Mouse (Mus musculus) MEL (cell line): ENCODE measurements around the gene Riok2.

Experiments used
- CHD2 ChIP-seq: IDR thresholded peaks from 2 replicates; pipeline ENCODE4 v1.6.1; 2011; ENCODE audit warnings: low read length, improper control_type of control experiment
- CTCF ChIP-seq, 3 experiments: IDR thresholded peaks in 2 of 3; conservative IDR thresholded peaks in 1 of 3; 2 replicates each; pipeline ENCODE4 v1.5.1; 2011 to 2012; ENCODE audit warnings: low read length in 3 of 3, low read depth in 2 of 3, mild to moderate bottlenecking in 2 of 3, improper control_type of control experiment in 1 of 3, inconsistent platforms in 1 of 3, mixed read lengths in 1 of 3, moderate library complexity in 1 of 3; ENCODE audit not compliant: control insufficient read depth in 1 of 3, insufficient read depth in 1 of 3, poor library complexity in 1 of 3, severe bottlenecking in 1 of 3
- EP300 ChIP-seq, 2 experiments: IDR thresholded peaks; 2 replicates each; pipeline ENCODE4 v1.6.1; 2011; ENCODE audit warnings: improper control_type of control experiment in 2 of 2, low read length in 2 of 2, low read depth in 1 of 2, mild to moderate bottlenecking in 1 of 2
- MEF2A ChIP-seq: IDR thresholded peaks from 2 replicates; pipeline ENCODE4 v1.6.1; 2014; ENCODE audit warnings: low read depth, mild to moderate bottlenecking, inconsistent platforms, low read length, improper control_type of control experiment; ENCODE audit not compliant: poor library complexity, insufficient replicate concordance, severe bottlenecking; ENCODE audit errors: extremely low read depth
- POLR2A ChIP-seq, 2 experiments: IDR thresholded peaks; 2 replicates each; pipeline ENCODE4 v1.6.1; 2011 to 2012; ENCODE audit warnings: low read length in 2 of 2, mild to moderate bottlenecking in 2 of 2, control low read depth in 1 of 2, improper control_type of control experiment in 1 of 2, low read depth in 1 of 2, moderate library complexity in 1 of 2; ENCODE audit not compliant: control insufficient read depth in 1 of 2, insufficient read depth in 1 of 2, poor library complexity in 1 of 2
- TBP ChIP-seq: IDR thresholded peaks from 2 replicates; pipeline ENCODE4 v1.8.0; 2011; ENCODE audit warnings: low read depth, low read length, improper control_type of control experiment

- TF ChIP-seq CHD2, result no peak
- peak in 2 of 3 experiments; percentile 14 to 40; a peak in 2 of 6 replicates for TF ChIP-seq CTCF (IDR thresholded peaks at IDR 0.05 in 2 of 3, conservative IDR thresholded peaks at IDR 0.05 in 1 of 3; ENCODE audit: control insufficient read depth in 1 of 3, insufficient read depth in 1 of 3, low read depth in 2 of 3, low read length in 3 of 3, poor library complexity in 1 of 3, severe bottlenecking in 1 of 3)
- TF ChIP-seq MEF2A, result no peak
- no peak for TF ChIP-seq POLR2A (IDR thresholded peaks at IDR 0.05; ENCODE audit: control insufficient read depth in 1 of 2, insufficient read depth in 1 of 2, low read depth in 1 of 2, low read length in 2 of 2, poor library complexity in 1 of 2)
- no peak for TF ChIP-seq EP300 (IDR thresholded peaks at IDR 0.05; ENCODE audit: low read depth in 1 of 2, low read length in 2 of 2)
- TF ChIP-seq TBP, result no peak
Observed at GRCm38 (mm10) chr17:17386117-17386516, 12.0 kb downstream of the Riok2 start.
